Mouse (Mus musculus) frontal cortex, adult (tissue): Measurements from ENCODE around the gene Pacsin3.
"Not testable (repeated sequence)": the region's sequence is repeated elsewhere in the genome, so short reads cannot be mapped to it uniquely, and the experiment has no call there.

Source experiments
- ATAC-seq: cut with Nextera tagmentation; 2 replicates; pipeline ENCODE4 v1.9.2; 2017; ENCODE audit warnings: mild to moderate bottlenecking, moderate library complexity, mixed read lengths; ENCODE audit not compliant: low TSS enrichment

Gene Pacsin3

DNA sequence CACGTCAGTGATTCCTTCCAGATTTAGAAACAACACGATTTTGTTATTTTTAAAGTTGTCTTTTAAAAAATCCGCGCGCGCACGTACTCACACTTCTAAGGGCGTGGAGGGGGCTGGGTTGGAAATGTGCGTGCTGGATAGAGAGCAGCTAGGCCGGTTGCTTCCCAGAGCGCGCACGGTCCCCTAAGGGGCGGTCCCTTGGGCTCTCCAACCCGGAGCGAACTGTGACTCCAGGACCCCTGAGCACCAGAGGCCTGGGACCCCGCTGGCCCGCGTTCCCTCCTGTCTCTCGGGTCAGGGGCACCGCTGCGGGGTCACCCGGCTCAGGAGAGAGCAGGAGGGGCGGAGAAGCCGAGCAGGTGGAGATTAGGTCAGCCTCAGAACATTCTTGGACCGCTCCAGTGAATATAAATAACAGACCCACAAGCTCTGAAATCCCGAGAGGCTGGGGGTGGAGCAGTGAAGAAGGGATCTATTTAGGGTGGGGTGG lies at the start of gene Pacsin3:
Gene Pacsin3, plus strand, starts transcription at position 294 of the 490 bp plus-strand sequence.
- peak; percentile 57 for ATAC-seq

DNA sequence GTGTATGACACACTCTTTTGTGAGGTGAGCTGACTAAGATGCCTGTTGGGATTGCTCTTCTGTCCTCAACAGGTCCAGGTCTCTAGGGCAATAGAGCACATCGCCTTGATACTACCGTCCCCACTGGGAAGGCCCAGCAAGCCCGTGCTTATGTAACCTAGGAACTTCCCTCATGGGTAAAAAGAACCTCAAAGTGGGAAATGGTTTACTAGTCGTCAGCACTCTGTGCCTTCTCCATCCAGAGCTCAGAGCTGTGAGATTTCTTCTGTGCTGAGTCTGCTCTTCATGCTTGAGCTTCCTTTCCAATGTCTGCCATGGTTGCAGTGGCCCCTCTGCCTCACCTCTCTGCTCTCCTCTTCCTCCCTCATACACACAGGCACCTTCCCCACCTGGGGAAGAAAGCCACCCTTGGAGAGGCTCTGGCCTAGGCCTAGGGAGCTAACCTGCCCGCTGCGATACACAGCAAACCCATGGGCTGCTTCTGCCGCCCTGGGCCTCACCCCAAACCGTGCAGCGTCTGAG lies 49.4 kb upstream of the Pacsin3 start:
- ATAC-seq, result no peak

DNA sequence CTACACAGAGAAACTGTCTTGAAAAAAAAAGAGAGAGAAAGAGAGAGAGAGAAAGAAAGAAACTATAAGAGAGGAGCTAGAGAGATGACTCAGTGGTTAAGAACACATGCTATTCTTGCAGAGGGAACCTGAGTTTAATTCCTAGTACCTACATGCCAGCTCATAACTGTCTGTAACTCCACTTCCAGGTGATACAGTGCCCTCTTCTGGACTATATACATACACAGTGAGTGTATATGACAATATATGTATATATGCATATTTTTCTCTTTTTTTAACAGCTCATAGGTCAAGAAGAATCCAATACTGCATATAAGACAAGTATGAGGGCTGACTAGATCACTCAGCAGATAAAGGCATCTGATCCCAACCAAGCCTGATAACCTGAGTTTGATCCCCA lies 42.4 kb upstream of the Pacsin3 start:
- no peak for ATAC-seq

DNA sequence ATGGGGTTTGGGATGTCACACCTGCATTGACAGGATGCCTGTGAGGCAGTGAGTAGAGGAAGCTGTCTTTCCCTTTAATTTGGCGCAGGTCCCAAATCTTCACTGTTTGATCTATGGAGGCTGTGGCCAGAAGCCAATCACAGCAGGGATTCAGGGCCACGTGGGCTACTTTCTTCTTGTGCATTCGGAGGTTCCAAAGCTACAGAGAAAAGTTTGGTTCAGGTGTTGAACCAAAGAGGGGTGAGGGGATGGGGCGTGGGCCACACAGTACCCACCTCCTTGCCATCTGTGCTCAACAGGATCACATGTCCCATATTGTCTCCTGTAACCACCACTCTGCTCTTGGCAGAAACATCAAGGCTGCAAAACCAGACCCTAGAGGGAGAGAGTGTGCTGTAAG lies 38.7 kb upstream of the Pacsin3 start:
- peak; percentile 18; the same call in 1 of the 2 replicates for ATAC-seq

DNA sequence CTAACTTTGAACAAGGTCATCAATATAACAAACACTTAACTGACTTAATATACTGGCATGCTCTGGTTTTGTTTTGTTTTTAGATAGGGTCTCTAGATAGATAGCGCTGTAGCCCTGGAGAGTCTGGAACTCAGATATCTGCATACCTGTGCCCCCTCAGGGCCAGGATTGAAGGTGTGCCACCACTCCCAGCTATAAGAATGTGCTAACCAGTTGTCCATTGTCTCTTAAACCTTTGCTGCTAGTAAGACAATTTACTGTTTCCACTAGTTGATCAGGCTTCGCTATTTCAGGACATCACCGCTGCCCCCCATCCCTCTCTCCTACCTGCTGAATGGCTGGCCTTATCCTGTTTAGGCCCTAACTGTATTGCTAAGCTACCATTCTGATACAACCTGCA lies 35.3 kb upstream of the Pacsin3 start:
- no peak for ATAC-seq

DNA sequence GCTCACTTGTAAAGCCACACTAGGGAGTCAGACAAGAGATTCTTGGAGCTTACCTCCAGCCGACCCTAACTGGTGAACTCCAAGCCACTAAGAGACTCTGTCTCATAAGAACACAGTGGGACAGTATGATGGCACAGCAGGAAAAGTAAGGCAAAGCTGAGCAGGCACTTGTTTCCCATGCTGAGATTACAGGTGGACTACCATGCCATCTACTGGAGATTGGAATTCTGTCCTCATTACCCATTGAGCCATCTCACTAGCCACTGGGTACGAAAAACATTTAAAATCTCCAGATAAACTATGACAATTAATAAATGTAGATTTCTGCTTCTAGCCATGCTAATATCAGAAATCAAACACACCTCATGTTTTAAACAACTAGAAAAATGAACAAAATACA lies 32.1 kb upstream of the Pacsin3 start:
- ATAC-seq, result peak; percentile 55; the same call in 1 of the 2 replicates

DNA sequence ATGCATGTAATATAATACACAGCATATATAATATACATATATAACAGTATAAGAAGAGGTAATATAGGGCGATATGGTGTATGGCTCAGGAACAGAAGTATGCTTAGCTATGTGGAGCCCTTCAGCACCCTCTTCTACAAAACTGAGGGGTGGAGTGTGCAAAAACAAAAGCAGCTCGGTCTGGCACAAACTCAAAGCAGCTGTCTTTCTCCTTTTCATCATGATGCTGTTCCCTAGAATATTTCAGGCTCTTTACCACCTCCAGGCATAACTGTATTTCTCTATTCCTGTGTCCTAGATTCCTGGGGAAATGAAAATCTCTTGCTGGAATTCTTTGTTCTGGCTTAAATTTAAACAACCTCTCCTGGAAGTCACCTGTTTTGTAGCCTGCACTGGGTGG lies 26.0 kb upstream of the Pacsin3 start:
- ATAC-seq, result peak; percentile 95

DNA sequence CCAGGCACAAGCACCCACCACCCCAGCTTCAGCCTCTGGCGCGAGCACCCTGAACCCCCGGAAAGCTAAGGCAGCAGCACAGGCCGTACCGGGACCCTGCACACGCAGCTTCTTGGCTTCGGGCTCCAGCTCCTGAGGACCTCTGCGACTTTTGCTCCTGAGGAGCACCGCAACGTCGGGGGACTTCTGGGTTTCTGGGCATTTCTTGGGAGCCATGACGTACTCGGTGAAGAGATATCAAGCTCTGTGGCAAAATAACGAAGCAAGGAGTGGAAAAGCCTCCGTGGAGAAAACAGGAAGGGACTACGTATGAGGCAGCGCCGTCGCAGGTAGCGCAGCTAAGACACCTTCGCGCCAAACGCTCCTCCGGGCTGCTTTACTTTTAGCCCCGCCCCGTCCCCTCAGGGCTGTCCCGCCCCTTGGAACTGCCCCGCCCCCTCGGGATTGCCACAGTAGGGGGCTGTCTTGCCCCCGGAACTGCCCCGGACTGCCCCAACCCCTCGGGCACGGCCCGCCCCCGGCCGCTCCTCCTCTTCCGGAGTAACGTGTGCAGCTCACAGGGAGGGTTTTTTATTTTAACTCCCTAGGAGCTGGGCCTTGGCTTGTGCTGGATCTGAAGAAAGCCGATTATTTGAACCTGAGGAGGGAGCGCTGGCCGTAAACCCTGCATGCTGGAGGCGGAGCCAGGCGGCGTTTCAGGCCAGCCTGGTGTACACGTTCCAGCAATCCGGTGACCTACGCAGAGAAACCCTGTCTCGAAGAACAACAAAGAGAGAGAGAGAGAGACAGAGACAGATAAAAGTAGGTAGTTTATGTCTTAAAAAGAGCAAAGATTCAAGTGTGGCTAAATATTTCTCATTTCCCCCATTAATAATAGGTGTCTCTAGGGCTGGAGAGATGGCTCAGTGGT lies 18.9 kb upstream of the Pacsin3 start, which contains the start of gene Ddb2:
Gene Ddb2, minus strand, starts transcription at position 382 of the 910 bp plus-strand sequence.
- peak; percentile 96 for ATAC-seq

DNA sequence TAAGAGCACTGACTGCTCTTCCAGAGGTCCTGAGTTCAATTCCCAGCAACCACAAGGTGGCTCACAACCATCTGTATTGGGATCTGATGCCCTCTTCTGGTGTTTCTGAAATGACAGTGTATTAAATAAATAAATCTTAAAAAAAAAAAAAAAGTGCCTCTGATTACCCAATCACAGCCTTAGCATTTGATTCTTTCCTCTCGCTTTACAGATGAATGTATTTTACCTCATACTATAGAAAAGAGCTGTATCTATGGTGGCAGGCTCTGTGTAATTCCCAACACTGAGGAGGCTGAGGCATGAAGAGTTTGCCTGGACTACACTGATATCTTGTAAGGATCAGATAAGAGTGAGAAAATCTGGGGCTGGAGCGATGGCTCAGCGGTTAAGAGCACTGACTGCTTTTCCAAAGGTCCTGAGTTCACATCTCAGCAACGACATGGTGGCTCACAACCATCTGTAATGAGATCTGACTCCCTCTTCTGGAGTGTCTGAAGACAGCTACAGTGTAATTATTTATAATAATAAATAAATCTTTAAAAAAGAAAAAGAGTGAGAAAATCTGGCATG lies 18.2 kb upstream of the Pacsin3 start:
- not testable (repeated sequence) for ATAC-seq

DNA sequence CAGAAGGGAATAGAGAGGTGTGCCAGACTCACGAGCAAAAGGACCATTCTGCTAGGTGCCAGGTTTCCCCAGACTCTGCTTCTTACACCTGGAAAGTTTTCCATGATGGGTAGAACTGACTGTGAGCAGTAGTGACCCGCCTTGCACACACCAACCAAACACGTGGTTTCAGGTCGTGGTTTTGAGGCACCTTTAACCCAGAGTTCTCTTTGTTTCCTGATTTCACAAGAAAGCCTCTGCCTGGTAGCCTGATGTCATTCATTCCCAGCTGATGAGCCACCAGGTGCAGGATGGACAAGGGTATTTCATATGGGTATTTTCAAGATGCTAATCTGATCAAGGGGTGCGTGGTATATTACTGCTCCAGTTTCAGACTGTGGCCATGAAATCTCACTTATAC lies 13.2 kb upstream of the Pacsin3 start:
- ATAC-seq, result no peak

DNA sequence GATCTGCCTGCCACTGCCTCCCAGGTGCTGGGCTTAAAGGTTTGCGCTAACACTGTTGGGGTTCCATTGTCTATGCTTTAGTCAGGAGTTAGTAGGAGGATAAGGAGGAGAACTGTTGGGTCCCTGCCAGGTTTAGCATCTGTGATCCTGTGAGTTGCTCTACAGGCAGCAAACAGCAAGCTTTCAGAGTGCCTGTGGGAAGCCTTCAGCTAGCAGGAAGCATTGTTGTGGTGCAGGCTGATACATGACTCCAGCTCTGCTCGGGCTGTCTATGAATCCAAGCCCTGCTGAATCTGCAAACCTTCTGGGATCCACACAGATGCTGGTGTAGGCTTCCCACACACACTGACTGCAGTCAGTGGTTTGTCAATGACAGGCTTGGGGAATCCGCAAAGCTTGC lies 12.3 kb upstream of the Pacsin3 start:
- peak; percentile 98 for ATAC-seq

DNA sequence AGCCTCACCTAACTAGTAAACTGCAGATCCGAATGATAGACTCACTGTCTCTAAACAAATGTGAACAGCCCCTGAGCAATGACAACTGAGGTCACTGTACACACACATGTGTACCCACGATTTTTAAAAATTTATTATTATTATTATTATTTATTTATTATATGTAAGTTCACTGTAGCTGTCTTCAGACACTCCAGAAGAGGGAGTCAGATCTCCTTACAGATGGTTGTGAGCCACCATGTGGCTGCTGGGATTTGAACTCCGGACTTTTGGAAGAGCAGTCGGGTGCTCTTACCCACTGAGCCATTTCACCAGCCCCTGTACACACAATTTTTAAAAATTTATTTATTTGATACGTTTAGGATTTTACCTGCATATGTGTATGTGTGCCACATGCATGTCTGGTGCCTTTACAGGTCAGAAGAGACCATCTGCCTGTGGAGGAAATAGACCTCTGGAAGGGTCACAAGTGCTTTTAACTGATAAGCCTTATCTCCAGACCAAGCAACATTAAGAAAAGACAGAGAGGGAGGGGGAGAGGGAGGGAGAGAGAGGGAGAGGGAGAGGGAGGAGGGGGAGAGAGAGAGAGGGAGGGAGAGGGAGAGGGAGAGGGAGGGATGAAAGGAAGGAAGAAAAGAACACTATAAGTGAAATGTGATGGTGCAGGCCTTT lies 11.1 kb upstream of the Pacsin3 start:
- no peak for ATAC-seq

DNA sequence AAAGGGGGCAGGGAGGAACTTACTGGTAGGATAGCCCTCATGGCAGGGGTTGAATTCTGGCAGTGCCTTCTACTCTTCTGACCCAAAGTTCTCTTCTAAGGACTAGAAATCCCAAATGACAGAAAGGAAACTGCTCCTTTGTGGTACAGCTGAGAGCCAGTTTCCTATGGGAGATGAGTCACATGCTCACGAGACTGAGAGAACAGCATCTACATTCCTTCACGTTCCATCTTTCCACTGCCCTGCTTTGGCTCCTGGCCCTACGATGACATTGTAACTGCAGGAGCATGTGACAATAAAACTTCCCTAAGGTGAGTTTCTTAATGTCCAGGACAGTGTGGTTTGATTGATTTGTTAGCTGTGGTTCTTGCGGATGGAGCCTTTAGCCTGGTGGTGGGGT lies 7.4 kb upstream of the Pacsin3 start:
- ATAC-seq, result no peak

DNA sequence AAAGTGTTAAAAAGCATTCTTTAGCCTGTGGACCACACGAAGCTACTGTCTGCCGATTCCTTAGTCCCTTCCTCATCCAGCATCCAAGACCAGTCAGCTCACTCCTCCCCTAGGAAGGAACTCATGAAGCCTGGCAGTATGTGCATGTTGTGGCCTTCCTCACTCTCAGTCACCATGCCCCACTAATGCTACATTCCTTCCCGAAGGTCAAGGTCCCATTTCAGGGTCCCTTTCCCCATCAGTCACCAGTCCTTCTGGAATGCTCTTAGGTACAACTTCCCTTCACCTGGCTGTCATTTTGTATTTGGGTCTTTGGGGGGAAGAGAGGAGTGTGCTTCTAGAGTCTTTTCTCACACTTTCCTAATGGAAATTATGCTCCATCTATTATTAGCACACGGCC lies 3.8 kb upstream of the Pacsin3 start:
- ATAC-seq, result no peak

DNA sequence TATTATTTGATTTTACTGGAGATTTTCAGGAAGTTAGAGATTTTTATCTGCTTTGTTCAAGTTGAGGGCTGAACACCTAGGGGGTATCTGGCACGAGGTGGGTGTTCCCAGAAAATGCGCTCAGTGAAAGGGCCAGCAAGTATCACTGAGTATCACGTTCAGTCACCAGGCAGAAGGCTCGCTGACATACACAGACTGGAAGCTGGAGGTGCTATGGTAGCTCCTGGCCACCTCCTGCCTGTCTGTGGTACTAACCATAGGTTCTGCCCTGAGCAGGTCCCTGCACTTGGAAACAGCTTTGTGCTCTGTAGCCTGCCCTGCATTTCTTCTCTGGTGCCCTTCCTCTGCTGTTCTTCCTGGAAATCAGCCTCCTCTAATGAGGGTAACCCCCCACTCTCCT lies 3.2 kb upstream of the Pacsin3 start:
- no peak for ATAC-seq

DNA sequence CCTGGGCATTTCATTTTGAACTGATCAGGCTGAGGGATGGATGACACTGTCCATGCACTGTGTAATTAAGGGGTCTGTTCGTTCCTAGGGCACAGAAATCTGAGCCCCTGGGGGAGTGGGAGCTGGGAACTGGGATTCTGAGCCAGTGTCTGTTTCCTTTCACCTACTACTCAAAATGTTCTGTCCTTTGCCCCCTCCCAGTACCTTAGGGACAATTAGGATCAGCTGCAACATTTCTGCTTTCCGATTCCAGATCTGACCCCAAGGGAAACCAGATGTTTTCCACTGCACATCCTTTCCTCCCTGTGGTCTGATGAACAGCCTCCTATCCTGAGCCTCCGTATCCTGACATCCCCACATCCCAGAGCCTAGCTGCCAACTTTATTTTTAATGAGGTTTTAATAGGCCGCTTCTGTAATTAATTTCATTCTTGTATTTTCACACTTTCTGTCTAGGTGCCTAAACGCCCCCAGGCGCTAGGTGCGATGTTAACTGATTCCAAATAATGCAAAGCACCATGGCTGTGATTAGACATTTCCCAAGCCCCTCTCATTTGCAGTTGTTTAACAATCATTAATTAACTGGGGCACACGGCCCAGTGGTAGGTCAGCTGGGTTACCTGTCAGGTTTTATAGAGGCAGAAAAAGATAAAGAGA lies 901 bp upstream of the Pacsin3 start:
- ATAC-seq, result no peak

DNA sequence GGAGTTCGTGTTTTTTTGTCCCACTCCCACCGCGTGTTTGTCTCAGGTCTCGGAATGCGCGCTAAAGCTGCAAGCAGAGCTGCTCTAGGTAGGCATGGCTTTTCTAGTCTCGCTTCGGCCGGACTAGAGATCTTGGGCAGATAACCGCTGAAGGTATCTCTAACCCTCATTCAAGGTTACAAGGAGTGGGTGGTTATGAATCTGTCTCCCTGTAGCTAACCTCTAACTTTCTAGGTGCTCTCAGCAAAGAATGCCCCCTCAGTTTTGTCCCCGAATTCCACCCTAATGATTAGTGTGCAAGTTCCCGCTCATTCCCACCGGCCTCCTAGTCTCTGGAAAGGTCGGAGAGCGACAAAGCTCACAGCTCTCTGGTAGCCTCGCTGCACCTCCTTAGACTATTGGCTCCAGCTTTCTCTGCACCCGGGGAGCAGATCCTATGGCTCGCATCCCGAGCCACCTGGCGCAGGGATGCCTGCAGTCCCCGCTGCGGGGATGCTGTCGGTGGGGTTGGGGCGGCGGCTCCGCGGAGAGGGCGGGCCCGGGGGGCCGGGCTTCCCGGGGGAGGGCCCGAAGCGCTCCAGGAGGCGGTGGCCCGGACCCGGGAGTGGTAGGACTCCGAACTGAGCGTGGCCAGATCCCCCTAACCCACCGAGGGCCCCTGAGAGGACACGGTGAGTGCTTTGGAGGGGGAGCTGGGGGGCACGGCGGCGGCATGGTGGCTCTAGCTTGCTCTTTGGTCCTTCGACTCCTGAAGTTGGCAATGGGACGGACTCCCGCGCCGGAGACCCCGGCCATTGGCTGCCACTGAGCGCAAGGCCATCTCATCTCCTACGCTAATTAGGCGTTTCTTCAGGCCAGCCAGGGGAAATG lies 737 bp downstream of the Pacsin3 start:
- peak; percentile 45 for ATAC-seq

DNA sequence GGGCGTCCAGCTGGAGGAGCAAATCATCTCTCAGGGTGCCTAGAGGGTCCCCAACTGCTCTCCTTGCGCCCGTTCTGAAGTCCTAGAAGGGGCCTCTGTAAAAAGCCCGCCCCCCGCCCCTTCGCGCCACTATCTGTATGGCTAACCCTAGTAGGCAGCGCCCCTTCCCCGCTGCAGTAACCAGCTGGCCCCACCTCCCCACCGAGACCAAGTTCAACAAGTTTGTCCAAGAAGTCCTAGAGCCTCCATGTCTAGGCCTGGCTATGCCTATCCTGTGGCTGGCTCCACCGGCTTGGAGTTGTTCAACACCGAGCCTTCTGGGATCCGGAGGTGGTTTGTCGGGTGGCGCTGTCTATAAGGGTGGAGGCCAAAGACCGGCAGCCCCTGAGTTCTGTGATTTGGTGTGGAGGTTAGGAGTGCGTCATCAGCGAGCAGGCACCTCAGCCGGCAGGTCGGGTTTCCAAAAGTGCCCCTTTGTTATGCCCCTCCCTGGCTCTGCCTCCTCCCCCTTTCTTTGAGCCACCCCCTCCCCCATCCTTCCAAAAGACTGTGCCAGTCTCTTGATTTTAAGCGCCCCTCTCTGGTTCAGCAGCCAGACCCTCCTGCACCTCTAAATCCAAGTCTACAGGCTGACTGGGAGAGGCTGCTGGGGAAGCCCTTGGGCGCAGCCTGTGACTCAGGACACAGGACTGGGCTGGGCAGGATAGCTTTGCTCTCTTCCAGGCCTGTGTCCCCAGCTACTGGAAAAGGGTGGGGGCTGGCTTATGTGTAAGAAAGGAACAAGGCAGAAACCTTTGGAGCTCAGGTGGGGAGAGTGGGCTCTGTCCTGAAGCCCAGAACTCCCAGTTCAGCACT lies 1.6 kb downstream of the Pacsin3 start:
- ATAC-seq, result peak; percentile 4

DNA sequence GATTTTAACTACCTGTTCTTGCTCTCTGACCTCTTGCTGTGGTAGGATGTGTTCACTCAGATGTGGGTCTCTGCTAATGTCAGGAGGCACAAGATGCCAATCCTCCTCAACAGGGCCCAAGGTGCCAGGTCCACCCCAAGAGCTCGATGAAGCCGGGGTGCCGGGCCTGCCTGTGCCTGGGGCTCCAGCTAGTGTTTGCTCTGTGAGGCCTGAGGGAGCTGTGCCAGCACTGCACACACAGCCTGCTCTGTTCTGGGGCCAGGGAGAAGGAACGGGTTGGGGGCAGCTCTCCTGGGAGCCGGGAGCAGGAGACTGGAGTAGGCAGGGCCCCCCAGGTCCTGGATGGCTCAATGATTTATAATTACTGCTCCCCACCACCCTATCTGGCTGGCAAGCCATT lies 2.3 kb downstream of the Pacsin3 start:
- 0 out of 2 replicates have a peak, but pooled peaks have one; percentile 10 for ATAC-seq

DNA sequence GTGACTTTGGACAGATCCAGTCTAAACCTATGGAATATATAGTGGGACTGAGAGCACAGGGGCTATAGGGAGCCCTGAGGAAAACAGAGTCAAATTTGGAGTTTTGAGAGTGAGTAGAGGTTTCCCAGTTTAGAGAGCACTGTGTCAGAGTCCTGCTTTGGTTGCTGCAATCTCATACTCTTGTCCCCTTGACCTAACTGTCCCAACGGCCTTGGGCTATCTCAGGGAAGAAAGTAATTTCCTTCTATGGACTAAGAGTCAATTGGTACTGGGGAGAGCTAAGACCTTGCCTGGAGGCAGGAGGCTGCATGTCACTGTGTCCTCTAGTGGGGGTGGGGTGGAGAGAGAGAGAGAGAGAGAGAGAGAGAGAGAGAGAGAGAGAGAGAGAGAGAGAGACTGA lies 3.1 kb downstream of the Pacsin3 start:
- no peak for ATAC-seq
